Mouse (Mus musculus): ENCODE data around the gene Ctnna2.

Gene Ctnna2

GRCm38 (mm10) chr6:77139306-77139920 lies 840.1 kb downstream of the Ctnna2 start:
- no peak for DNase-seq (ENCODE audit: low read depth)

- no peak for DNase-seq (ENCODE audit: low read depth)
Measured at GRCm38 (mm10) chr6:77120926-77121325, 858.6 kb downstream of the Ctnna2 start.

- no peak for DNase-seq (ENCODE audit: low read depth)
Measured at GRCm38 (mm10) chr6:77120510-77120909, 859.0 kb downstream of the Ctnna2 start.

- no peak for DNase-seq (ENCODE audit: low read depth)
Measured at GRCm38 (mm10) chr6:77109095-77109945, 870.2 kb downstream of the Ctnna2 start.

- no peak for DNase-seq (ENCODE audit: low read depth)
Measured at GRCm38 (mm10) chr6:77101047-77101446, 878.5 kb downstream of the Ctnna2 start.

- DNase-seq (ENCODE audit: low read depth): no peak
Measured at GRCm38 (mm10) chr6:77098540-77098939, 881.0 kb downstream of the Ctnna2 start.

- no peak for DNase-seq (ENCODE audit: low read depth)
Measured at GRCm38 (mm10) chr6:77075396-77076376, 903.8 kb downstream of the Ctnna2 start.

- no peak for DNase-seq (ENCODE audit: low read depth)
Measured at GRCm38 (mm10) chr6:77069595-77069994, 909.9 kb downstream of the Ctnna2 start.

GRCm38 (mm10) chr6:77050690-77051089 lies 928.8 kb downstream of the Ctnna2 start:
- DNase-seq (ENCODE audit: low read depth): no peak

- DNase-seq (ENCODE audit: low read depth): no peak
Measured at GRCm38 (mm10) chr6:77050193-77050592, 929.3 kb downstream of the Ctnna2 start.

- DNase-seq (ENCODE audit: low read depth): no peak
Measured at GRCm38 (mm10) chr6:77047568-77047967, 931.9 kb downstream of the Ctnna2 start.

GRCm38 (mm10) chr6:77025066-77025465 lies 954.4 kb downstream of the Ctnna2 start:
- DNase-seq (ENCODE audit: low read depth): no peak

- DNase-seq (ENCODE audit: low read depth): no peak
Measured at GRCm38 (mm10) chr6:77013194-77013593, 966.3 kb downstream of the Ctnna2 start.

GRCm38 (mm10) chr6:77011001-77011400 lies 968.5 kb downstream of the Ctnna2 start:
- no peak for DNase-seq (ENCODE audit: low read depth)

GRCm38 (mm10) chr6:76992128-76992527 lies 987.4 kb downstream of the Ctnna2 start:
- no peak for DNase-seq (ENCODE audit: low read depth)

GRCm38 (mm10) chr6:76984773-76985172 lies 994.7 kb downstream of the Ctnna2 start:
- DNase-seq (ENCODE audit: low read depth): no peak

GRCm38 (mm10) chr6:76981651-76982050 lies 997.8 kb downstream of the Ctnna2 start:
- DNase-seq (ENCODE audit: low read depth): no peak

GRCm38 (mm10) chr6:76979247-76979850 lies 1000.1 kb downstream of the Ctnna2 start:
- no peak for DNase-seq (ENCODE audit: low read depth)

- no peak for DNase-seq (ENCODE audit: low read depth)
Measured at GRCm38 (mm10) chr6:76977817-76978216, 1001.7 kb downstream of the Ctnna2 start.

GRCm38 (mm10) chr6:76974297-76974696 lies 1005.2 kb downstream of the Ctnna2 start:
- DNase-seq (ENCODE audit: low read depth): no peak

GRCm38 (mm10) chr6:76964998-76965432 lies 1014.5 kb downstream of the Ctnna2 start:
- DNase-seq (ENCODE audit: low read depth): no peak

- DNase-seq (ENCODE audit: low read depth): no peak
Measured at GRCm38 (mm10) chr6:76908086-76908485, 1071.4 kb downstream of the Ctnna2 start.

Data from induced T-regulatory cell, adult 2 months (primary cell).